Mouse (Mus musculus) Muller cell, postnatal 12 days (primary cell): ENCODE measurements around the gene Epb41l5.

Experiments
- DNase-seq: peaks from one replicate; pipeline ENCODE4 v3.0.0-alpha.2; 2015; ENCODE audit errors: inconsistent ontology term

Gene Epb41l5

DNA sequence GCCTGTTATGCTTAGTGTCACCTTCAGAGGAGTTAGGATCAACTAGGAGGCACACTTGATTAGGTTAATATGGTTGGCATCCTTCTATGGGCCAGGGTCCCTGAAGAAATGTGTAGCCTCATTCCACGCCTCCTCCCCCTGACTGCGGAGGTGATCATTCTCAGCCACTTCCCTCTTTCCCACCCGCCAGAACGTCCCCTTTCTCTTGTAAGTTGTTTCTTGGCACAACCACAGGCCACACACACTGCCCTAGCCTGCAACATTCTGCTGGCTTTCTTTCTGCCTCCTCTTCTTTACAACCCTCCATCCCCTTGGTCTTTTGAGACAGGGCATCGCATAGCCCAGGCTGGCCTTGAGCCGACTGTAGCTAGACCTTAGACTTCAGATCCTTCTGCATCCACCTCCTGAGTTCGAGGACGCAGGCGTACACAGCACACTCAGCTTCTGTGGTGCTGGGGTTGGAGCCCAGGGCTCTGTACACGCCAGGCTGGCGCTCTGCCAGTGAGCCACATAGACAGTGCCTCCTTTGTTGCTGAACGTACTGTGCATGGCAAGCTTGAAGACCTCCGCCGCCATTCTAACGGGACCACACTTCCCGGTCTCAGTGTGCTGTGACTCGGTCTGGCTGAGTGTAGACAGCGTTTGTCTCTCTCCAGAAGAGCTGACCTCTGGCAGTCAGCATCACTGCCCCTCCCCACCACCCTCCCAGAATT is 115.6 kb downstream of the Epb41l5 start:
- DNase-seq = no peak

DNA sequence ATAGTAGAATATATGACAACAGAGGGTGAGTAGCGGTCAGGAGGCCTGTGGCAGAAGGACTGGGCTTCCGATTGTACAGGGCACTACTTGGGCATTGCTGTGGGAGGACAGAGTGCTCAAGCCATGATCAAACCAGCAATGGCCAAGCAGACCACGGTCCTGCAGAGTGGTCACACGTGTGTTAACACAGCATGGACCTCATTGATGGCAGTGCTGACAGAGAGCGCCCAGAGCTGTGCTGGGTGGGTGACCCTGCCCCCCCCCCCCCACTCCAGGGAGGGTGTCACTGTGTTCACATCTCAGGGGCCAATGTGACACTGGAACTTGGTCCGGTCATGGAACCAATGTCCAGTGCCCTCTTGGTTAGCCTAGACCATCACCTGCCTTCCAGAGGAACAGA is 116.6 kb downstream of the Epb41l5 start:
- DNase-seq = no peak

DNA sequence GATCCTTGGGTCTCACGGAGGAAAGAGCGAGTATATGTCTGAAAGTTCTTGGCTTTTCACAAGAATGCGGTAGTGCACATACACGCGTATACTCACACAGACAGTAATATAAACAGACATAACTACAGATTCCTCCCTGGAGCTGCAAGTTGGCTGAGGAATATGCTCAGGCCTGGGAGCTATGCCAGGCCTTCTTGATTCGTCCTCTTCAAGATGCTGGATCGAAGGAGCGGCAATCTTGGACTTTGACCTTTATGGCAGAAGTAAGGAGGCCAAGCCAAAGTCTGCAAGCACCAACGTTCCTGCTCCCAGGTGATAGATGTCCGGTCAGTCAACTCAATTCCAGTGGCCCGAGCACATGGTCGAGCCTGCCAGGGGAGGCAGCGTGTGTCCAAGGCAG is 117.9 kb downstream of the Epb41l5 start:
- no peak for DNase-seq

- peak; percentile 95 for DNase-seq
These were observed 122.9 kb downstream of the Epb41l5 start, which contains the start of gene Tmem185b for GRCm38 (mm10) chr1:119525689-119526591. Tmem185b (plus strand) TSS chr1:119526160.

- peak; percentile 68 for DNase-seq
These were observed 123.8 kb downstream of the Epb41l5 start for GRCm38 (mm10) chr1:119525004-119525444.

DNA sequence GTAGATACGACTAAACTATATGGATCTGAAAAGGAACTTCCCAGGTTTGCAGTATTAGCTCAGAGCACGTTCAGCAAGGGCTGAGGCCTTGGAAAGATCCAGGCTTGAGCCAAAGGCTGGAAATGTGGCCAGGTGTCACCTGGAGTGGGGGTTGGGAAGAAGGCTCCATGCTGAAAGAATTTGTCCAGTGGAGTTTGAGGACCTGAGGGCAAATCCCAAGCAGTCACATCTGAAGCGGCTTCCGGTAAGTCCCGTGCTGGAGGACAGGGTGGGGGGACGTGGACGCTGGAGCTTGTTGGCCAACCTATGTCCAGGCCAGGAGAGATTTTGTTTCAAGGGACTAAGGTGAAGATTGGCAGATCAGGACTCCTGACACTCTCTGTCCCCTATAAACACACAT is 125.0 kb downstream of the Epb41l5 start:
- no peak for DNase-seq

GRCm38 (mm10) chr1:119523369-119523768 is 125.4 kb downstream of the Epb41l5 start:
- DNase-seq = no peak

DNA sequence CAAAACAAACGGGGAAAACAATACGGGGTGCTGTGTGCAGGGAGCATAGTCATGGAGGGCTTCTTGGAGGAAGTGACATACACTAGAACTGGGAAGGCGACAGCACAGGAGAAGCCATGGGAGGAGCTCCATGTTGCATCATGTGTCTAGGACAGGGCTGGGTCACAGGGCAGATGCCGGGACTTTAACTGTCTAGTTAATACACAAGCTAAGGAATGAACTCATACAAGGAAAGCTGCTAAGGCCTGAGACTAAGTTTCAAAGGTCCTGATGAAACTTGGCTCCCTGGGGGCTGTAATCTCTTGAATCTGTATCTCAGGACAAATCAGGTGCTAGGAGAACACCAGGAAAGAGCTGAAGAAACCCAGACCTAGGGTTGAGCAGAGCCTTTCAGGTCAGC is 126.1 kb downstream of the Epb41l5 start:
- DNase-seq = no peak

GRCm38 (mm10) chr1:119521681-119522080 is 127.1 kb downstream of the Epb41l5 start:
- no peak for DNase-seq

- peak; percentile 33 for DNase-seq
These were observed 127.8 kb downstream of the Epb41l5 start for GRCm38 (mm10) chr1:119521029-119521428.

- DNase-seq = no peak
These were observed 129.5 kb downstream of the Epb41l5 start for GRCm38 (mm10) chr1:119519286-119519685.

DNA sequence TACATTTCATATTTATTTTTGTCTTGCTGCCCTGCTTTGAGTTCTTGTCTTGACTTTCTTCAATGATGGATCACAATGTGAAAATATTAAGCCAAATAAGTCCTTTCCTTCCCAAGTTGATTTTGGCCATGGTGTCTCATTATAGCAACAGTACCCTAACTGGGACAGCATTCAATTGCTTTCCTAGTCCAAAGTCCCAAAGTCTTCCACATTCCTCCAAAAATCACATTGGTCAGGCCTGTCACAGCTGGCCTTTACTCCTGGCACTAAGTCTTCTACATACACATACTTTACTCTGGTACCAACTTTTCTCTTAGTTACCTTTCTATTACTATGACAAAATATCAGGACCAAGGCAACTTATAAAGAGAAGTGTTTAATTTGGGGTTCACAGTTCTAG is 130.0 kb downstream of the Epb41l5 start:
- DNase-seq = no peak

GRCm38 (mm10) chr1:119518060-119518459 is 130.7 kb downstream of the Epb41l5 start:
- no peak for DNase-seq

- DNase-seq = no peak
These were observed 137.9 kb downstream of the Epb41l5 start for GRCm38 (mm10) chr1:119510857-119511256.

DNA sequence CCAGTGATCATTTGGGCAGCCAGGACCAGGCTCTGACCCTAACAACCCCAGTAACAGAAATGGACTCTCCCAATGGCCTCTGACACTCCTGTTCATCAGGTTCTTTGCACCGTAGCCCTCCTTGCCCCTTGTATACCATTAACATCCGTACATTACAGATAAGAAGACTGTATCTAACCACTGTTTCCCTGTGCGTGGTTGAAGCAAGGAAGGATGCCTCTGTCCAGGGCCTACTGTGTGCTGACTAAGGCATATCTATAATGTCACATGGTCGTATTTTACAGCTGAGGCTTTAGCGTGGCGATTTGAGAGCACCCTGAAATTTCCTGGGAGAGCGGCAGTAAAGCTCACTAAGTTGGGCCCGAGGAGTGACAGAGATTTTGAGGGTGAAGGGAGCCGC is 138.4 kb downstream of the Epb41l5 start:
- DNase-seq = no peak

GRCm38 (mm10) chr1:119509474-119509873 is 139.3 kb downstream of the Epb41l5 start:
- DNase-seq = no peak

- peak; percentile 36 for DNase-seq
These were observed 140.3 kb downstream of the Epb41l5 start for GRCm38 (mm10) chr1:119508548-119508947.

DNA sequence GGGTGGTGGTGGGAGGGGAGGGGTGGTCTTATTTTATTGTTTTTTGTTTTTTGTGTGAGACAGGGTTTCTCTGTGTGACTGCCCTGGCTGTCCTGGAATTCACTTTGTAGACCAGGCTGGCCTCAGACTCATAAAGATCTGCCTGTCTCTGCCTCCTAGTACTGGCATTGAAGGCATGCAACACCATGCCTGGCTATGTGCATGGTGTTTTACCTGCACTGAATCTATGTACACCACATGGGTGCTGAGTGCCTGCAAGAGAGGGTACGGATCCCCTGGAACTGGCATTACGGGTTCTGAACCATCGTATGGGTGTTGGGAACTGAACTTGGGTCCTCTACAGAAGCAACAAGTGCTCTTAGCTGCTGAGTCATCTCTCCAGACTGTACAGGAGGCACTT is 142.8 kb downstream of the Epb41l5 start:
- no peak for DNase-seq

GRCm38 (mm10) chr1:119504260-119505062 is 144.3 kb downstream of the Epb41l5 start, which contains the start of gene Ralb:
Ralb (minus strand) TSS chr1:119504794.
- DNase-seq = peak; percentile 99

DNA sequence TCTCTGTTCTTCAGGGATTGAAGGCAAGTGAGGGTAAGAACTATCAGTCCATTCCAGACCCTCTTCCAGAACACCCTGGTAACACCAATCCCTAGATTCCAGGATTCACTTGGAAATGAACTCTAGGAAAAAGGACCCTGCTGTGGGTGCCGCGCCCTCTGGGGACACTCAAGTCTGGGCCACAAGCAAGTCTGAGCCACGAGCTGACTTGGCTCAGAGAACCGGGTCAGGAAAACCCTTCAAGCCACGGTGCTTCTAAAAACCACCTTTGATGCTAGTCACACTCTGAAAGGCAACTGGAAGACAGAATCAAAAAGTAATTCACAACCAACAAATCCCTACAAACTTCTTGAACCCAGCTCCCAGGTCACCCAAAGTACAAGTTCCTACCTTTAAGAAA is 145.0 kb downstream of the Epb41l5 start:
- DNase-seq = no peak

GRCm38 (mm10) chr1:119503181-119503580 is 145.6 kb downstream of the Epb41l5 start:
- no peak for DNase-seq

- DNase-seq = no peak
These were observed 146.1 kb downstream of the Epb41l5 start for GRCm38 (mm10) chr1:119502729-119503128.
